Mouse (Mus musculus): ENCODE data around the gene Cacna1e. TPM values are rescaled to one million over a fixed set of nuclear protein-coding genes. Genes with fewer than 3 reads are reported as not detected.
A peak's percentile ranks its signal among the peaks of the same experiment; 100 is the strongest.

The Cacna1e gene
- polyA plus RNA-seq, 1 experiment from 2014 or later: 7.8 TPM

GRCm38 (mm10) chr1:154632886-154633285 lies 251.4 kb downstream of the Cacna1e start:
- Histone ChIP-seq H3K9me3 (no peaks in the 10 kb centered on the region), H3K4me3 (no peak overlapping the region), H3K9ac (no peak overlapping the region), H3K4me1 (replicated peaks) (no peaks in the 10 kb centered on the region), H3K27ac (no peak overlapping the region), H3K4me2 (no peak overlapping the region), H3K27me3 (no peaks in the 10 kb centered on the region), H3K36me3 (peaks cover 3% of the 10 kb centered on the region; the same call in 1 of the 2 replicates)
- WGBS: 54% methylated on average over 2 of the region's 2 CpGs
- no peak for ATAC-seq (ENCODE audit: low FRiP score)

- peak; percentile 61; the same call in 1 of the 2 replicates for ATAC-seq (ENCODE audit: low FRiP score)
- H3K4me2 ChIP-seq: no peak overlapping the region
- 76% methylated on average over 16 of the region's 16 CpGs for WGBS
Measured at GRCm38 (mm10) chr1:154622666-154623653, 261.3 kb downstream of the Cacna1e start.

GRCm38 (mm10) chr1:154617743-154618455 lies 266.4 kb downstream of the Cacna1e start:
- H3K4me3 ChIP-seq: no peak overlapping the region
- no peak overlapping the region for H3K9ac ChIP-seq
- ATAC-seq (ENCODE audit: low FRiP score): no peak
- H3K27me3 ChIP-seq: no peaks in the 10 kb centered on the region
- no peaks in the 10 kb centered on the region for H3K4me1 ChIP-seq (replicated peaks)
- no peak overlapping the region for H3K4me2 ChIP-seq
- 62% methylated on average over 7 of the region's 7 CpGs for WGBS
- H3K9me3 ChIP-seq: no peaks in the 10 kb centered on the region
- H3K36me3 ChIP-seq: no peaks in the 10 kb centered on the region
- H3K27ac ChIP-seq: no peak overlapping the region; the same call in 1 of the 2 replicates

More at GRCm38 (mm10) chr1:154622666-154623653, 261.3 kb downstream of the Cacna1e start:
- Histone ChIP-seq H3K36me3 (no peaks in the 10 kb centered on the region), H3K9me3 (no peaks in the 10 kb centered on the region), H3K27me3 (no peaks in the 10 kb centered on the region), H3K9ac (no peak overlapping the region), H3K4me3 (no peak overlapping the region), H3K27ac (no peak overlapping the region), H3K4me1 (replicated peaks) (no peaks in the 10 kb centered on the region; the same call in 1 of the 2 replicates)

- no peak for ATAC-seq (ENCODE audit: low FRiP score)
- H3K9ac ChIP-seq: no peak overlapping the region
- no peak overlapping the region for H3K4me3 ChIP-seq
- WGBS: 79% methylated on average over 7 of the region's 7 CpGs
- no peaks in the 10 kb centered on the region for H3K4me1 ChIP-seq (replicated peaks)
- H3K9me3 ChIP-seq: no peaks in the 10 kb centered on the region
- no peaks in the 10 kb centered on the region for H3K36me3 ChIP-seq
- H3K27ac ChIP-seq: no peak overlapping the region
- H3K4me2 ChIP-seq: no peak overlapping the region
- no peaks in the 10 kb centered on the region for H3K27me3 ChIP-seq
Measured at GRCm38 (mm10) chr1:154615759-154616158, 268.5 kb downstream of the Cacna1e start.

- Histone ChIP-seq H3K27ac (no peak overlapping the region), H3K4me1 (replicated peaks) (0 out of 2 replicates have a peak, but pooled peaks cover 8% of the 10 kb centered on the region), H3K9ac (no peak overlapping the region), H3K27me3 (no peaks in the 10 kb centered on the region), H3K4me3 (no peak overlapping the region), H3K4me2 (no peak overlapping the region), H3K9me3 (no peaks in the 10 kb centered on the region), H3K36me3 (no peaks in the 10 kb centered on the region)
- no peak for ATAC-seq (ENCODE audit: low FRiP score)
- WGBS: 50% methylated on average over 4 of the region's 4 CpGs
Measured at GRCm38 (mm10) chr1:154608516-154608915, 275.8 kb downstream of the Cacna1e start.

- H3K4me1 ChIP-seq (replicated peaks): 0 out of 2 replicates have a peak, but pooled peaks cover 8% of the 10 kb centered on the region
- H3K4me2 ChIP-seq: no peak overlapping the region
- no peaks in the 10 kb centered on the region for H3K36me3 ChIP-seq
- ATAC-seq (ENCODE audit: low FRiP score): 0 out of 2 replicates have a peak, but pooled peaks have one; percentile 24
- 60% methylated on average over 3 of the region's 3 CpGs for WGBS
- no peak overlapping the region for H3K4me3 ChIP-seq
- H3K27ac ChIP-seq: no peak overlapping the region
- no peaks in the 10 kb centered on the region for H3K27me3 ChIP-seq
- H3K9me3 ChIP-seq: no peaks in the 10 kb centered on the region
- H3K9ac ChIP-seq: no peak overlapping the region
Measured at GRCm38 (mm10) chr1:154607406-154607805, 276.9 kb downstream of the Cacna1e start.

- no peaks in the 10 kb centered on the region for H3K36me3 ChIP-seq
- no peak for ATAC-seq (ENCODE audit: low FRiP score)
- WGBS: 91% methylated on average over 2 of the region's 2 CpGs
Measured at GRCm38 (mm10) chr1:154605601-154606000, 278.7 kb downstream of the Cacna1e start.

GRCm38 (mm10) chr1:154603781-154604180 lies 280.5 kb downstream of the Cacna1e start:
- H3K27ac ChIP-seq: no peak overlapping the region
- no peaks in the 10 kb centered on the region for H3K9me3 ChIP-seq
- H3K4me3 ChIP-seq: no peak overlapping the region
- no peak for ATAC-seq (ENCODE audit: low FRiP score)
- no peaks in the 10 kb centered on the region for H3K36me3 ChIP-seq
- no peak overlapping the region for H3K4me2 ChIP-seq
- H3K9ac ChIP-seq: no peak overlapping the region
- H3K4me1 ChIP-seq (replicated peaks): 0 out of 2 replicates have a peak, but pooled peaks cover 6% of the 10 kb centered on the region
- H3K27me3 ChIP-seq: no peaks in the 10 kb centered on the region

More at GRCm38 (mm10) chr1:154605601-154606000, 278.7 kb downstream of the Cacna1e start:
- no peak overlapping the region for H3K9ac ChIP-seq
- H3K4me3 ChIP-seq: no peak overlapping the region
- no peaks in the 10 kb centered on the region for H3K27me3 ChIP-seq
- H3K27ac ChIP-seq: no peak overlapping the region
- H3K4me2 ChIP-seq: no peak overlapping the region
- no peaks in the 10 kb centered on the region for H3K9me3 ChIP-seq
- H3K4me1 ChIP-seq (replicated peaks): 0 out of 2 replicates have a peak, but pooled peaks cover 8% of the 10 kb centered on the region

GRCm38 (mm10) chr1:154602531-154602930 lies 281.8 kb downstream of the Cacna1e start:
- H3K36me3 ChIP-seq: no peaks in the 10 kb centered on the region
- no peak overlapping the region for H3K4me3 ChIP-seq
- H3K4me1 ChIP-seq (replicated peaks): no peaks in the 10 kb centered on the region
- no peaks in the 10 kb centered on the region for H3K9me3 ChIP-seq
- no peak overlapping the region for H3K4me2 ChIP-seq
- no peaks in the 10 kb centered on the region for H3K27me3 ChIP-seq
- H3K27ac ChIP-seq: no peak overlapping the region
- no peak for ATAC-seq (ENCODE audit: low FRiP score)
- WGBS: 93% methylated on average over 1 of the region's 1 CpGs
- no peak overlapping the region for H3K9ac ChIP-seq

- H3K9me3 ChIP-seq: no peaks in the 10 kb centered on the region
- no peaks in the 10 kb centered on the region for H3K27me3 ChIP-seq
- no peak overlapping the region for H3K27ac ChIP-seq
- 97% methylated on average over 3 of the region's 3 CpGs for WGBS
- H3K4me3 ChIP-seq: no peak overlapping the region
- no peak overlapping the region for H3K9ac ChIP-seq
- H3K36me3 ChIP-seq: no peaks in the 10 kb centered on the region
- H3K4me2 ChIP-seq: no peak overlapping the region
- H3K4me1 ChIP-seq (replicated peaks): no peaks in the 10 kb centered on the region
- no peak for ATAC-seq (ENCODE audit: low FRiP score)
Measured at GRCm38 (mm10) chr1:154582516-154582915, 301.8 kb downstream of the Cacna1e start.

GRCm38 (mm10) chr1:154579929-154580328 lies 304.4 kb downstream of the Cacna1e start:
- H3K4me3 ChIP-seq: no peak overlapping the region
- WGBS: 90% methylated on average over 2 of the region's 2 CpGs

GRCm38 (mm10) chr1:154578748-154579147 lies 305.6 kb downstream of the Cacna1e start:
- Histone ChIP-seq H3K4me2 (no peak overlapping the region), H3K4me3 (no peak overlapping the region), H3K4me1 (replicated peaks) (no peaks in the 10 kb centered on the region), H3K27me3 (no peaks in the 10 kb centered on the region), H3K36me3 (no peaks in the 10 kb centered on the region), H3K9me3 (no peaks in the 10 kb centered on the region), H3K27ac (no peak overlapping the region), H3K9ac (no peak overlapping the region)
- ATAC-seq (ENCODE audit: low FRiP score): no peak
- 92% methylated on average over 4 of the region's 4 CpGs for WGBS

More at GRCm38 (mm10) chr1:154579929-154580328, 304.4 kb downstream of the Cacna1e start:
- Histone ChIP-seq H3K27me3 (no peaks in the 10 kb centered on the region), H3K9ac (no peak overlapping the region), H3K4me2 (no peak overlapping the region), H3K4me1 (replicated peaks) (no peaks in the 10 kb centered on the region), H3K36me3 (no peaks in the 10 kb centered on the region), H3K9me3 (no peaks in the 10 kb centered on the region), H3K27ac (no peak overlapping the region)
- no peak for ATAC-seq (ENCODE audit: low FRiP score)
